Comparison of ENCODE assay signal across 9 mouse cellular contexts in the genomic region with DNA sequence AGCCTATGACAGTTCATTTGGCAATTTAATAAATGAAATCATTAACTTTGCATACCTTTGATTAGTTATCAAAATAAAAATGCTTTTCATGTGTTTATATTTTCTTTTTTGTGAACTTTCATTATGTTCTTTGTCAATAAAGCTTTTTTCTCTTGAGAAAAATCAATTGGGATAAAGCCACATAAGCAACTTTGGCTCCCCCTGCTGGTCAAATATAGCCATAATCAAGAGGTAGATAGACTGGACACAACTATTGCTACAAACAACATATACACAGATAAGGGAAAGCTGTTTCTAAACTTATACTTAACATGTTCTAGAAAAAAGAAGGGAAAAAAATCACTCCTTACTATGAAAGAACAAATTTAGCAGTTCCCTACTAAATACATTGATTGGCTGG. TPM values are rescaled to one million over a fixed set of nuclear protein-coding genes. Genes with fewer than 3 reads are reported as not detected.
DNase-seq lines count a peak whose midpoint lies in the region; ATAC-seq lines count a peak whose summit lies in the region.
"Had no signal": no experiment of that assay in that cellular context is flagged by ENCODE, and none has a peak within 500 bp of the region (broad histone marks: within the 10 kb centered on the region; RNA-seq: fewer than 3 reads in every experiment).

No protein-coding gene starts in this region.

- peaks cover 20% of the 10 kb centered on the region for H3K4me1 ChIP-seq in midbrain, embryonic 15.5 days

- no peaks in the 10 kb centered on the region for H3K36me3 ChIP-seq in midbrain, embryonic 15.5 days (replicated peaks)

- H3K9me3 ChIP-seq in midbrain, embryonic 15.5 days = no peaks in the 10 kb centered on the region
- H3K9me3 ChIP-seq: lung, embryonic 15.5 days had no signal

- H3K27me3 ChIP-seq in midbrain, embryonic 15.5 days (replicated peaks) = no peaks in the 10 kb centered on the region
- H3K27me3 ChIP-seq: lung, embryonic 15.5 days had no signal

- no peak overlapping the region for H3K27ac ChIP-seq in midbrain, embryonic 15.5 days
- H3K27ac ChIP-seq: lung, embryonic 15.5 days had no signal

- H3K4me3 ChIP-seq in midbrain, embryonic 15.5 days = no peak overlapping the region
- H3K4me3 ChIP-seq: lung, embryonic 15.5 days had no signal

- peak; percentile 55; the same call in 1 of the 2 replicates for ATAC-seq in neutrophil, adult 5-6 weeks (ENCODE audit: extremely low read depth, insufficient number of reproducible peaks, low FRiP score, poor library complexity, severe bottlenecking)
- ATAC-seq in midbrain, embryonic 15.5 days (replicated peaks) = no peak

- H3K9ac ChIP-seq in midbrain, embryonic 15.5 days = no peak overlapping the region
- H3K9ac ChIP-seq: lung, embryonic 15.5 days had no signal

- no peak overlapping the region for H3K4me2 ChIP-seq in midbrain, embryonic 15.5 days
- H3K4me2 ChIP-seq: lung, embryonic 15.5 days had no signal

- peak; percentile 45 to 55 for DNase-seq in kidney, adult 8-10 months
- no peak for DNase-seq in kidney, adult 11 months
- peak; percentile 58 to 73 for DNase-seq in CD8-positive naive resting alpha-beta T cell, adult 2 months (ENCODE audit: low read depth in 2 of 2, low spot score in 2 of 2)
- DNase-seq in adrenal gland, adult 2 months = peak; percentile 38
- DNase-seq in embryo, embryonic 9.5 days (ENCODE audit: extremely low spot score) = peak; percentile 47
- DNase-seq in layer of hippocampus, postnatal 10 days (ENCODE audit: low spot score in 2 of 2) = peak; percentile 65 to 71

RNA-seq across cellular contexts. Expression of gene Kansl1, which starts 7.1 kb away (rescaled TPM):
- 10 to 100 TPM; 45.1 to 53.3 TPM for total RNA-seq in adrenal gland, adult 2 months (2021)
- 128 and 133 TPM in 2 replicates for polyA plus RNA-seq in adrenal gland, adult 2 months (2012; rRNA removed)
- 10 to 100 TPM; 60.1 to 62.7 TPM for total RNA-seq in layer of hippocampus, postnatal 10 days (2021)
- total RNA-seq in neutrophil, adult 5-6 weeks (2017) = 66.1 and 71.3 TPM in 2 replicates
- 31.0 and 31.1 TPM in 2 replicates for polyA plus RNA-seq in midbrain, embryonic 15.5 days (2015; fragmentation: Nextera tagmentation; extraction: Ambion mirVana)
